Mouse (Mus musculus): ENCODE data around the gene Fyn. TPM values are rescaled to one million over a fixed set of nuclear protein-coding genes. Genes with fewer than 3 reads are reported as not detected.

Gene Fyn
- polyA plus RNA-seq, 1 experiment from 2014 or later, result 13.5 TPM

DNA sequence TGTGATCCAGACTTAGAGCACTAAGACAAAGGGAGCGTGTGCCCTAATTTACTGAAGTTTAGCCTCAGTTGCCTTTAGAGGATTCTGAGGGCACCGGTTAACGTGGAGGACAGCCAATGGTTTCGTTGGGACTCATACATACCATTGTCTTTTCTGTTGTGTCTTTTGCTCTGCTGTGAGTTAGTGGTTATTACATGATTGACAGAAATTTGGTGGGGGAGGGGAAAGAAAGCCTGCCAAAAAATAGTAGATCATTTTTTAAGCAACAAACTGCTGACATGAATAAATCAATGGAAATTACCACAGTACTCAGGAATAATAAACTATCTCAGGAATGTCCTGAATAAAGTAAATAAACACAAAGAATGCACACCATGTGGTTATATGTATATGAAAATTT is 117.3 kb downstream of the Fyn start:
- WGBS, result 81% methylated on average over 4 of the region's 4 CpGs
- Histone ChIP-seq H3K36me3 (ENCODE audit: control insufficient read depth, insufficient read depth) (no peaks in the 10 kb centered on the region), H3K27ac (ENCODE audit: low read depth, low read length) (no peak overlapping the region), H3K4me2 (replicated peaks; ENCODE audit: low read depth) (no peak overlapping the region), H3K4me1 (replicated peaks; ENCODE audit: control insufficient read depth, insufficient read depth, low read length) (0 out of 2 replicates have a peak, but pooled peaks cover 4% of the 10 kb centered on the region), H3K9me3 (ENCODE audit: control insufficient read depth) (no peaks in the 10 kb centered on the region), H3K9ac (ENCODE audit: low read depth, low read length) (no peak overlapping the region), H3K27me3 (replicated peaks; ENCODE audit: control insufficient read depth, insufficient read depth, low read length) (no peaks in the 10 kb centered on the region), H3K4me3 (ENCODE audit: low read depth, low read length) (no peak overlapping the region)
- no peak for ATAC-seq
- no peak for TF ChIP-seq CTCF (IDR thresholded peaks at IDR 0.05; ENCODE audit: low read depth)

DNA sequence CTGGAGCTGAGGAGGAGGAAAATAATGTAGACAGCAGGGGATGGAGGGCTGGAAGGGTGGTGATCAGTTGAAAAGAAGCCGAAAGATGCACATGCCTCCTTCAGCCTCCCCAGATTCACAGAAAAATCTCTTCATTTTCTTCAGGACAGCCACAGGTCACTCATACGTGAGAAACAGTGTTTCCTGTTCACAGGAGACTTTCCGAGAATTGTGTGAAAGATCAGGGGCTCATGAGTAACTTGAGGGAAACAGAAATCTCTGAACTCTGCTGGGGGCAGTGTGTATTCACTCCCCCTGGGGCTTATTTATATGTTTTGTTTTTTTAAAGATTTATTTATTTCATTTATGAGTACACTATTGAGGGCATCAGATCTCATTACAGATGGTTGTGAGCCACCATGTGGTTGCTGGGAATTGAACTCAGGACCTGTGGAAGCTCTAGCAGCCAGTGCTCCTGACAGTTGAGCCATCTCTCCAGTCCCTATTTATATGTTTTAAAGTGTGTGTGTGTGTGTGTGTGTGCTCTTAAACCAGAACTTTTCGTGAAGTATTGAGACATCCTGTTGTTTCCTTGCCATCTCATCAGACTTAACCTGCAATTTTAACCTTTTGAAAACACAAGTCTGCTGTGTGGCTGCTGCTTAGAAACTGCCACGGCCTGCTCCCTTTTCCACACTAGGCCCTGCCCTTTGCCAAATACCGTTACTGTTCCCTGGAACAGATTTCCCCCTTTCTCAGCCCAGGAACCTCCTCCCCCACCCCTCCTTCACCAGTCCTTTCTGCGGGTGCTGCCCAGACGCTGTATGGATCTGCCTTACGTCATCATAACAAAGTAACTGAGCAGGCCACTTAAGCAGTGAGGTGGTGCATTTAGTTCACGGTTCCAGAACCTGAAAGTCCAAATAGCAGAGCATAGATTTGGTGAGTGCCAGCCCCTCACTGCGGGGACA is 118.1 kb downstream of the Fyn start:
- no peaks in the 10 kb centered on the region for H3K27me3 ChIP-seq (replicated peaks; ENCODE audit: control insufficient read depth, insufficient read depth, low read length)
- H3K27ac ChIP-seq (ENCODE audit: low read depth, low read length), result no peak overlapping the region
- no peaks in the 10 kb centered on the region for H3K36me3 ChIP-seq (ENCODE audit: control insufficient read depth, insufficient read depth)
- H3K4me2 ChIP-seq (replicated peaks; ENCODE audit: low read depth), result no peak overlapping the region
- no peak overlapping the region for H3K9ac ChIP-seq (ENCODE audit: low read depth, low read length)
- TF ChIP-seq CTCF (IDR thresholded peaks at IDR 0.05; ENCODE audit: low read depth), result no peak
- H3K9me3 ChIP-seq (ENCODE audit: control insufficient read depth), result no peaks in the 10 kb centered on the region
- ATAC-seq, result no peak
- H3K4me3 ChIP-seq (ENCODE audit: low read depth, low read length), result no peak overlapping the region
- H3K4me1 ChIP-seq (replicated peaks; ENCODE audit: control insufficient read depth, insufficient read depth, low read length), result 0 out of 2 replicates have a peak, but pooled peaks cover 4% of the 10 kb centered on the region
- 54% methylated on average over 11 of the region's 11 CpGs for WGBS

DNA sequence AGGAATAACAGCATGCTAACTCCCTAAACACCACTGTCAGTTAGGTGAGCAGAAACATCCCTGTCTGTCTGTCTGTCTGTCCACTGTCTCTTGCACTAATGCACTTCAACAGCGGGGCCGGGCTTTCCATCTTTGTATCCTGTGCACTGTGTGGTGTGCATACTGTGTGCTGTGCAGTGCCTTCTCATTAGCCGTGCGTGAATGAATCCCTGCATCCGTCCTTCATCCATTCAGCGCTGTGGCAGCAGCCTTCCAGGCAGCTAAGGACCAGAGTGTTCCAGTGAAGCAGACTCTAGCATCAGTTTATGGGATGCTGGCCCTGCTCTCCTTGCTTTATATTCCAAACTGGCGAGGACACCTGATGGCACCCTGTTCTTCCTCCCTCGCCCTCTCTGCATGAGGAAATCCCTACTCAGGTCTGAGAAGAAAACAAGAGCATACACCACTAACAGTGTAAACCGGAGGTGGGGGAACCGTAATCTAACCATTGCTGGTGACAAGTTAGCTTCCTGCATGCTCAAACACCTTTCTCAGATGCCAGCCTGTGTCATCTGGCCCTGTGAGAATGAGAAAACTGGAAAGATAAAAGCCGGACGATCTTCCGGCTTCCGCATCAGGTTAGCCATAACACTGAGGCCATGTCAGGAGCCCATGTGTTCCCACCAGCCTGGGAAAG is 119.2 kb downstream of the Fyn start:
- H3K9ac ChIP-seq (ENCODE audit: low read depth, low read length), result no peak overlapping the region
- no peaks in the 10 kb centered on the region for H3K36me3 ChIP-seq (ENCODE audit: control insufficient read depth, insufficient read depth)
- no peak overlapping the region for H3K4me3 ChIP-seq (ENCODE audit: low read depth, low read length)
- no peak for ATAC-seq
- H3K27me3 ChIP-seq (replicated peaks; ENCODE audit: control insufficient read depth, insufficient read depth, low read length), result no peaks in the 10 kb centered on the region
- no peak overlapping the region for H3K4me2 ChIP-seq (replicated peaks; ENCODE audit: low read depth)
- no peak overlapping the region for H3K27ac ChIP-seq (ENCODE audit: low read depth, low read length)
- 83% methylated on average over 14 of the region's 14 CpGs for WGBS
- H3K9me3 ChIP-seq (ENCODE audit: control insufficient read depth), result no peaks in the 10 kb centered on the region
- 0 out of 2 replicates have a peak, but pooled peaks cover 4% of the 10 kb centered on the region for H3K4me1 ChIP-seq (replicated peaks; ENCODE audit: control insufficient read depth, insufficient read depth, low read length)
- TF ChIP-seq CTCF (IDR thresholded peaks at IDR 0.05; ENCODE audit: low read depth), result no peak

DNA sequence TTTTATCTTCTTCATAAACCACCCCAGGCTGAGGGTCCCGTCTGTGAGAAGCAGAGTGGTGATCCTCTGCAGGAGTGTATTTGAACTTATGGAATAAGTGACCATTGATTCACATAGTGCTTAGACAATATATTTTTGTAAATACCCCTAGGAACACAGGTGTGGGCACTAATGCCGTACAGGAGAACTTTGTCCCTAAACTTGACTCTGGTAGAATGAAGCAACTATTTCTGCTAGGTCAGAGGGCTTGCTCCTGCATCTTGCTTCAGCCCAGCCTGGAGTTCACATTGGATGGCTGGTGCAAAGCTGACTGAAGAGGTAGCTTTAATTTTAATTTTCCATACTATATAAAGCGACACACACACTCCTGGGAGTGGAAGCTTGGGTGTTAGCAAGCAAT is 119.9 kb downstream of the Fyn start:
- H3K36me3 ChIP-seq (ENCODE audit: control insufficient read depth, insufficient read depth), result no peaks in the 10 kb centered on the region
- no peak overlapping the region for H3K4me3 ChIP-seq (ENCODE audit: low read depth, low read length)
- 64% methylated on average over 3 of the region's 3 CpGs for WGBS
- no peaks in the 10 kb centered on the region for H3K9me3 ChIP-seq (ENCODE audit: control insufficient read depth)
- H3K27ac ChIP-seq (ENCODE audit: low read depth, low read length), result no peak overlapping the region
- H3K9ac ChIP-seq (ENCODE audit: low read depth, low read length), result no peak overlapping the region
- 0 out of 2 replicates have a peak, but pooled peaks cover 4% of the 10 kb centered on the region for H3K4me1 ChIP-seq (replicated peaks; ENCODE audit: control insufficient read depth, insufficient read depth, low read length)
- no peak for ATAC-seq
- H3K27me3 ChIP-seq (replicated peaks; ENCODE audit: control insufficient read depth, insufficient read depth, low read length), result no peaks in the 10 kb centered on the region
- no peak overlapping the region for H3K4me2 ChIP-seq (replicated peaks; ENCODE audit: low read depth)
- TF ChIP-seq CTCF (IDR thresholded peaks at IDR 0.05; ENCODE audit: low read depth), result no peak

DNA sequence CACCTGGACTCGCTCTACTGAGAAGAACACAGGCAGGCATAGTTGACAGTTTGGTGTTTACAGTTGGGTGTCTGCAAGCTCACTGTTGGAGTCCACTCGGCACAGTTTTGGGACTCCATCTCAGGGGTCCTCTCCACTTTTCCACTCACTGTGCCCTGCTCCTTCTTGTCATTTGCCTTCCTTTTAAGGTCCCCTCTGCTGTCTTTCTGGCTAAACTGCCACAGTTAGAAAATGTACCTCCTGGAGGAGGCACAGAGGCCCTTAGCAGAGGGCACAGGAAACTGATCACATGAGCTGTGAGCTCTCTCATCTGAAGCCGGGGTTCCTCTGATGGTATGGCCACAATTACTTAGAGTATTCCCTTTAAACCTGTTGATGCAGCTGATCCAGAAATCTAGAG is 120.3 kb downstream of the Fyn start:
- Histone ChIP-seq H3K36me3 (ENCODE audit: control insufficient read depth, insufficient read depth) (no peaks in the 10 kb centered on the region), H3K9me3 (ENCODE audit: control insufficient read depth) (no peaks in the 10 kb centered on the region), H3K4me2 (replicated peaks; ENCODE audit: low read depth) (no peak overlapping the region), H3K4me1 (replicated peaks; ENCODE audit: control insufficient read depth, insufficient read depth, low read length) (0 out of 2 replicates have a peak, but pooled peaks cover 4% of the 10 kb centered on the region), H3K27ac (ENCODE audit: low read depth, low read length) (no peak overlapping the region), H3K4me3 (ENCODE audit: low read depth, low read length) (no peak overlapping the region), H3K9ac (ENCODE audit: low read depth, low read length) (no peak overlapping the region), H3K27me3 (replicated peaks; ENCODE audit: control insufficient read depth, insufficient read depth, low read length) (no peaks in the 10 kb centered on the region)
- 83% methylated on average over 3 of the region's 3 CpGs for WGBS
- ATAC-seq, result no peak
- TF ChIP-seq CTCF (IDR thresholded peaks at IDR 0.05; ENCODE audit: low read depth), result no peak

Measured in intestine, postnatal 0 days (tissue).